ENCODE assay signal across 8 mouse cellular contexts in genomic region chr14:34310234-34310965, GRCm38 (mm10). TPM values are rescaled to one million over a fixed set of nuclear protein-coding genes. Genes with fewer than 3 reads are reported as not detected.
DNase-seq lines count a peak whose midpoint lies in the region; ATAC-seq lines count a peak whose summit lies in the region.

Gene Shld2, minus strand, starts transcription at chr14:34310493.
Gene Glud1, plus strand, starts transcription at chr14:34310727.

- H3K36me3 ChIP-seq in megakaryocyte, embryonic 14.5 days (replicated peaks; ENCODE audit: low read length) = peaks cover 13% of the 10 kb centered on the region

- peaks cover 41% of the 10 kb centered on the region for H3K4me1 ChIP-seq in megakaryocyte, embryonic 14.5 days

- DNase-seq in ZHBTc4 (ENCODE audit: low read depth, low spot score) = peak; percentile 97
- peak; percentile 91 to 94 for DNase-seq in gastrocnemius, adult 8-10 months (ENCODE audit: low spot score in 2 of 2)
- peak; percentile 58 for DNase-seq in hindlimb bud, embryonic 11.5 days (ENCODE audit: extremely low spot score, low read depth, low spot score)
- peak; percentile 82 to 93 for DNase-seq in left cerebral cortex, adult 8-10 months (ENCODE audit: low spot score in 2 of 2)
- peak; percentile 94 for DNase-seq in right cerebral cortex, postnatal 10 days (ENCODE audit: low spot score in 2 of 2)
- DNase-seq in urinary bladder, postnatal 25 days (ENCODE audit: low spot score) = peak; percentile 97

- ATAC-seq in common myeloid progenitor, adult 5-6 weeks (replicated peaks; ENCODE audit: low read depth, poor library complexity, severe bottlenecking) = peak; percentile 78

- peak within 1 kb of the TSS; percentile 97 for H3K4me3 ChIP-seq in megakaryocyte, embryonic 14.5 days (replicated peaks)

- no peaks in the 10 kb centered on the region for H3K9me3 ChIP-seq in megakaryocyte, embryonic 14.5 days

- no peaks in the 10 kb centered on the region for H3K27me3 ChIP-seq in megakaryocyte, embryonic 14.5 days (replicated peaks)

RNA-seq across cellular contexts. Expression of gene Shld2, which starts in this region (rescaled TPM):
- 17.1 and 19.9 TPM in 2 replicates for total RNA-seq in common myeloid progenitor, adult 5-6 weeks (2017)
- 10 to 100 TPM; 10.7 to 14.8 (median 13.2) TPM for total RNA-seq in gastrocnemius, adult 8-10 months (2022)
- 10 to 100 TPM; 10.9 to 16.4 (median 12.1) TPM for total RNA-seq in left cerebral cortex, adult 8-10 months (2022)
- polyA plus RNA-seq in megakaryocyte, embryonic 14.5 days (2012; ENCODE audit: insufficient read depth, low replicate concordance) = 2.9 TPM in 1 of 2 replicates, not detected in the other

RNA-seq across cellular contexts. Expression of gene Glud1, which starts in this region (rescaled TPM):
- total RNA-seq in common myeloid progenitor, adult 5-6 weeks (2017) = 124 and 148 TPM in 2 replicates
- total RNA-seq in gastrocnemius, adult 8-10 months (2022) = 100 to 1,000 TPM; 118 to 138 (median 133) TPM
- total RNA-seq in left cerebral cortex, adult 8-10 months (2022) = 100 to 1,000 TPM; 281 to 334 (median 318) TPM
- 26.7 and 46.8 TPM in 2 replicates for polyA plus RNA-seq in megakaryocyte, embryonic 14.5 days (2012; ENCODE audit: insufficient read depth, low replicate concordance)

Comparison
In these comparisons a context has a peak if more than half of its experiments do, and no peak if none do; other contexts are left out.
1. Peak in every context shown above with its lines: DNase-seq, ATAC-seq and H3K4me3 ChIP-seq.